Mouse (Mus musculus) gastrocnemius, postnatal 4 days (tissue): Measurements from ENCODE around the gene Nr1h3. TPM values are rescaled to one million over a fixed set of nuclear protein-coding genes. Genes with fewer than 3 reads are reported as not detected.
A peak's percentile ranks its signal among the peaks of the same experiment; 100 is the strongest.

Experiments used
- DNase-seq, 2 experiments: peaks; one replicate each; pipeline ENCODE4 v3.0.0; 2021 to 2022; ENCODE audit warnings: low spot score in 2 of 2, mixed read lengths in 2 of 2
- total RNA-seq, 2 experiments: library from RNA; stranded (reverse); gene quantifications; 2 replicates each; pipeline ENCODE4 v1.2.3; 2021

Nr1h3 gene
- total RNA-seq, 2 experiments from 2014 or later = 2.4 to 4.5 TPM

DNA sequence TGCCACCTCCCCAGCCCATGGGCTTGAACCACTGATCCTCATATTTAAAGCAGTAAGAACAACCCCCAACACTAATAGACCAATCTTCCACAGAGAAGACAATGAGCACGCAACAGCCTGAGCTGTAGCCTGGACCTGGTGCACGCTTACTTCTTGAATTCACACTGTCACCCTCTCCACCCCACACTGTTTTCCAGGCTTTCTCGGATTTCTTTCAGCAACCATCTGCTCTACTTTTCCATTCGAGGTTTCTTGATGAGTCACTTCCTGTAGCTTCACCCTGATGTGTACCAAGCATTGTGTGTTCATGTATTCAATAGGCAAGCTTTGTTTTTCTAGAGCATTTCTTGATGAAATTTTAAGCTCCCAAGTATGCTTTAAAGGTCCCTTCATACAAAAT, 15.2 kb downstream of the Nr1h3 start:
- no peak for DNase-seq

DNA sequence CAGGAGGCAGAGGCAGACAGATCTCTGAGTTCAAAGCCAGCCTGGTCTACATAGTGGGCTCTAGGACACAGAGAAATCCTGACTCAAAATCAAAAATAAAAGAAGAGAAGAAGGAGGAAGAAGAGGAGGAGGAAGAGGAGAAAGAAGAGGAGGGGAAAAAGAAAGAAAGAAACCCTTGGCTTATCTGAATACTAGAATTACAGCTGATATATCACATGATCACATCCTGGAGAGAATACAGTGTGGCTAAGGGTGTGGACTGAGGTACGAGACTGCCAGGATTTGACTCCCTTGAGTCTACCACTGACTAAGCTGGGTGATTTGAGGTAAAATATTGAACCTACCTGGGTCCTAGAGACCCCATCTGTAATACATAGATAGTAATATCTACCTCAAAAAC, 16.4 kb downstream of the Nr1h3 start:
- no peak for DNase-seq

DNA sequence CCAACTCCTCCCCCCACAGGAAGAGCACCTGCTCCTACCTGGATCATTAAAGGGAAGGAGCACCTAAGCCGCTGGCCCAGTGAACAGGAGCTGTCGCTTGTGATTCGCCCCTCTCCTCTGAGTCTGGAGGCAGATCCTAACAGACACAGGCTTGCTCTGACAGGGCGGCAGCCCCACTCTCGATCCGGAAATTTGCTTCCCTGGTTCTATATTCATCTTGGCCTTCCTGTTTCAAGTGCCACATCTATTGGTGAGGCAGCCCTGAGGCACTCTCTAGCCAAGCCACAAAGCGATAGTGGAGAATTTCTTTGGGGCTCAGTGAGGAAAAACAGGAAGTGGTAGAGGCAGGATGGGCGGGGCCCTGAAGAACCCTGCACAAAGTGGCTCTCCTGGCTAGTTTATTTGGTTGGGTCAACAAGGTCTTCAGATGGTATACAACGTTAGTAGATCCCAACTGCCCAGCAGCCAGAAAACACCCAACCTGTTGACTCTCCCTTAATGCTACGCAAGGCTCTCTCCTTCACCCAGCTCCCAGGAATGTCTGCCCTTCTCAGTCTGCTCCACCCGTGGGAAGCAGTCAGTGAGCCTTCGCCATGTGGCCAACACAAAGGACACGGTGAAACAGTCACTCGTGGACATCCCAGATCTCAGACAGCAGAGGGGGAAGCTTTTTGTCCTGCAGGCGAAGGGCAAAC, 18.8 kb downstream of the Nr1h3 start, which contains the start of gene Madd:
Madd (minus strand) TSS at position 127 of the 695 bp plus-strand sequence.
- DNase-seq = no peak

DNA sequence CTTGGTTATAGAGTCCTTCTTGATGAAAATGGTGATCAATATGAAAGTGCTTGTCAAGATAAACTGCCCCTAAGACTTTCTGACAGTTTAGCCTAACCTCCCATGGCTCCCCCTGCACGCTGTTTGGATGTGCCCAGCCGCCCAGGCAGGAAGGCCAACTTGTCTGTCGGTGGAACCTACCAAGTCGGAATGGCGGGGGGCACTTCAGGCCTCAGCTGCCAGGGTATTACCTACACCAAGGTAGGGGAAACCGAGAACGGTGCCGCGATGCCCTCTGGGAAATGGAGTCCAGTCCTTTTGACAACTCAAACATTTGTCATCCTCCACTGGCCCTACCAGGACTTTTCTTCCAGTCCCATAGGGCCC, 19.5 kb downstream of the Nr1h3 start:
- DNase-seq = peak in 1 of 2 experiments; percentile 81

DNA sequence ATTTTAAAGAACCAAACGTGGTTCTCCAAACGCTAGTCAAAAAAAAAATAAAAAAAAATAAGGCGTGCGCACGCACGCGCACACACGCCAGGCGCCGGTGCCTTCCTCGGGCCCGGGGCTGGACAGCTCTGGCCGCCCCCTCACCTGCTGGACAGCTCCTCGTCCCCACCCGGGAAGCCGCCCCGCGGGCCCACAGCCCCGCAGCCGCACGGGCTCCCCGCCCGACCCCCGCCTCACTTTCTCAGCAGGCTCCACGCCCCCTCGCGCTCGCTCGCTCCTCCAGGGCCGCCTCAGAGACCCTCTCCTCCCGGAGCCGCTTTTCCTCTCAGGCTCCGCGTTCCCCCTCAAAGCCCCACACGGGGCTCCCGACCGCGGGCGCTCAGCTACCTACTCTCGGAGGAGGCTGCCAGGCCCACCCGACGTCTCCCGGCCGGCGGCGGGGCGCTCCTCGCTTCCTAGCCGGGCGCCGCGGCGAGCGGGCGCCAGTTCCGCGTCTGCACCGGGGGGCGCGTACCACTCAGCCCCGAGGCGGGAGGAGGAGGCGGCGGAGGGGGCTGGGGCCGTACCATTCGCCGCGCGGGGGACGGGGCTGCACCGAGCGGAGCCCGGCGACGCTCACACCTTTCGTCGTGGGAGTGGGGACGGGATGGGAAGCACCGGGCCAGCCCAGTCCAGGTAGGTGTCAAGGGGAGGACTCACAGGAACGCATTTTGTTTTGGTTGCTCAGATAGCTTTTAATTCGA, 20.1 kb downstream of the Nr1h3 start:
- DNase-seq = peak in 1 of 2 experiments; percentile 65

DNA sequence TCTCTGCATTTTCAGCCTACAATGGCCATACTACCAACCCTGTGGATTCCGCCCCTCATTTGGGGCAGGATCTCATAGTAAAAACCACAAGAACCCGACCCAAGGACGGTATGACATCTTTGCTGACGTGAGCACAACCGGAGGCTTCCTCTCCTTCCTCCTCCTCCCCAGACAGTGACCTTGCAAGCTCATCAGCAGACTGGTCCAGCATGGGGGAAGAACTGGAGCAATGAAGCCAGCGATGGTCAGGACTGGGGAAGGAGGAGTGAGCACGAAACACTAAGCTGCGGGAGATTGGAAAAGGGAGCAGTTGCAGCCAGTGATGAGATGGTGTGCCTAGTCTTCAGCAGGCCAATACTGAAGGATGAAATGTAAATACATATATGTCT, 20.6 kb downstream of the Nr1h3 start:
- DNase-seq = no peak

DNA sequence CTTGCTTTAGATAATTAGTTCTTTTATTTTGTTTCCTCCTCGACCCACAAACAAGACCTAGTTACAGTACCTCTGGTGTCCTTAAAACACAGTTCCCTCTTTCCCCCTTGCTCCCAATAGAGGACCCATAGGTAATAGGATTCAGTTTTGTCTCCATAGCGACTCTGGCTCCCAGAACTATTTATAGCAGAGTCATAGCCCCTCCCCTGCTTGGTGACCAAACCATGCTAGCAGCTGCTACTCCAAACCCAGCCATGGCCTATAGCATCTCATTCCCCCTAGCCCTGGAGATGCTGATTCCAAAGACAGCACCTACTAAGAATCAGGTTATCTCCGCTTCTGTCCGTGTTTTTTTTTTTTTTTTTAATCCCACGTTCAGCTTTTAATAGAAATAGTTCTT, 21.9 kb downstream of the Nr1h3 start:
- DNase-seq = no peak

DNA sequence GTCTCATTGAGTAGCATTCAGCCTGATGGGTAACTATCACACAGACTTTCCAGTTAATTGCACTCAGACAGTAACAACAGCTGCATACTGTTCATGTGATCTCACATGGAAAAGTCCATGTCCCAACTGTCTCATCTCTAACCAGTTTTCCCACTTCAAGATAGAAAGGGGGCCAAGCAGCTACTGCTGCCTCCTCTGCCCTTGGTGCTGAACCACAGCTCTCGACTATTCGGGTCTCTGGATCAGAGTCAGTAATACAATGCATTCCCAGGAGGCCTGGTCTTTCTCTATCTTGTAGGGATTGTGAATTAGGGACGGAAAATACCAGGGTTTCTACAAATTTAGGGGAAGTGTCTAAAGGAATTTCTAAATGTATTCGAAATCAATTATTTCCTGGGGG, 22.8 kb downstream of the Nr1h3 start:
- no peak for DNase-seq

DNA sequence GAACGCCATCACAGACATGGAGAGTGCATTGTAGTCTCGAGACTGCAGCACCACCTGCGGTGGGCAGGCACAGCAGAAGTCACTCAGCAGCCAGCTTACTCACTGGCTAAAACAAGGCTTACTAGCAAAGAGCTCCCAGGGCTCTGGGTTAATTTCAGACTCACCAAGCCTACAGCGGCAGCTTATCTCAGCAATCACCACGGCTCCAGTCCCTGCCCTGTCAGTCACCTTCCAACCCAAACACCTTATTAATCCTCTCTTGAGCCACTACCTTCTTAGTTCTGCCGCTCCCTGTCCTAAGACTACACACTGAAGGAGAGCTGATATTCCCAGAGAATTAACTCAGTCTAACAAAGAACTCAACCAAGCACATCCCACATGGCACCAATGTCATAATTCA, 26.4 kb downstream of the Nr1h3 start:
- DNase-seq = no peak

DNA sequence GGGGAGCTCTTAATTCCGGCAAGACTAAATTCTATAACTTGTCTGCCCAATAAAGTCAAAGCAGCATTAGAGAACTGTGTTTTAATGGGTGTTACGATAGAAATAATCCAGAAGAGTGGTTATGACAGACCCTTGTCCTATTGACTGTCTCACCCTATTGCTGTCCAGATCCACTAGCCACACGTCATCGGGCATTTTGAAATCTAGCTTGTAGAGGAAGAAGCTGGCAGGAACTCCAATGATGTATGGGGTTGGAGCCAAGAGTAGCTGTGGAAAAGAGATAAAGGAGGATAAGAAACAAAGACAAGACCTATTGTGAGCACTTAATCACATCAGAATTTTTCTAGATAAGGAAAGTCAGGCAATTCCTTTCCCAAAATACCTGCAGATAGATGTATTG, 27.1 kb downstream of the Nr1h3 start:
- DNase-seq = no peak

DNA sequence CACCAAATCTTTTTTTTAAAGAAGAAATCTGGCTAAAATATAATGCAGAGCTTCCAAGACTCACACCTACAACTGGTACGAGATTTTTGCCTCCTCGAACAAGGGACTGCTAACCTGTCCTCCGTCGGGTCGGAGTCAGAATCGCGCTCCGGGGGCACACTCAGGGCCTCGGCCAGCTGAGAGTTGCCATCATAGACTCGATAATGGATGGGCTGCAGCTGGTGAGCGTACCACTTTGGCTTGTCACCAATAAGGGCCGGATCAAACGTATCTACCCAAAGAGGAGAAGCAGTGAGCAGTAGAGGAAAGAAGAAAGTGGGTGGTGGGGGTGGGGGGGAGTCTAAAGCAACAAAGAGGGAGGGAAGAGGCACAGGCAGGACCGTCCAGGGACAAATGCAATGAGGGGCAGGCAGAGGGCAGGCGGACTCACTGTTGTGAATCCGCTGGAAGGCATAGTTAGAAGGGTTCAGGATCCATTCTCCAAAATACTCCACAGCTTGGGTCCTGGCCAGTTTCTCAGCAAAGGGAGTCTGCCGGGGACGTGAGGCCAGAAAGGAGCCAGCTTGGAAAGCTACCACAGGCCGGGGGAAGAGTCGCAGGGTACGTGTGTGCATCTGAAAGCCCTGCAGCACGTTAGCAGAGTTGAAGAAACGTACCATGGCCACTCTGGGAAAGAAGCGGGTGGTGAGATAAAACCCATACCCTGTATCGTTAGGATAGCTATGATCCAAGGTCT, 32.9 kb downstream of the Nr1h3 start:
- DNase-seq = no peak

DNA sequence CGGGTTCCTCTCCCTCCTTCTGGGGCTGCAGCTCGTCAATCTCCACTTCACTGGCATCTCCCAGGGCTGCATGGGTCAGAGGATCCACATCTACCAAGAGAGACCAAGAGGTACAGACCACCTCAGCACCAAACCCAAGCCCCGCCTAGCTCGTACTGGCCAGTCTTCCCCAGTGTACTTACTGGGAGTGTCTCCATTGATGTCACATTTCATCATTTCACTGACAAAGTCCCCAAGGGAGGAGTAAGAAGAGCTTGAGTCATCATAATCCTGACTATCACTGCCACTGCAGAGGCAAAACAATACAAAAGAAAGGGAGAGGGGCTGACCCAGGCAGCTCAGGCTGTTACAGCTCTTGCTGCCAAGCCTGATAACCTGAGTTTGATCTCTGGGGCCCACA, 35.0 kb downstream of the Nr1h3 start:
- no peak for DNase-seq

DNA sequence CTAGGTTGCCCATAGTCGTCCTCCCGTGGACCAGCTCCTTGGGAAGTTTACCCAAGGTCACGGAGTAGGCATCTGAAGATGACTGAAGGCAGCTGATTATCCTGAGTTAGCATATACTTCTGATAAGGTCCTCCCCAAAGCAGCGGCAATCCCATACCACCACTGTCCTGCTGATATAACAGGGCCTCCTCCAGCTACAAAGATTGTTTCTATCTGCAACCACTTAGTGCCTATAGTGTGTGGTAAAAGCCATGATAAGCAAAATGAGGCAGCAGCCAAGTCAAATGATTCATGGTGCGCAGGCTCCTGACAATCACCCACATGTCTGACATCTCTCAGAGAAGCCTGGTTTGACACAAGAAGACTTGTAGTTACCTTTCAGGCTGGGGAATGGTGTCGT, 37.6 kb downstream of the Nr1h3 start:
- DNase-seq = no peak

DNA sequence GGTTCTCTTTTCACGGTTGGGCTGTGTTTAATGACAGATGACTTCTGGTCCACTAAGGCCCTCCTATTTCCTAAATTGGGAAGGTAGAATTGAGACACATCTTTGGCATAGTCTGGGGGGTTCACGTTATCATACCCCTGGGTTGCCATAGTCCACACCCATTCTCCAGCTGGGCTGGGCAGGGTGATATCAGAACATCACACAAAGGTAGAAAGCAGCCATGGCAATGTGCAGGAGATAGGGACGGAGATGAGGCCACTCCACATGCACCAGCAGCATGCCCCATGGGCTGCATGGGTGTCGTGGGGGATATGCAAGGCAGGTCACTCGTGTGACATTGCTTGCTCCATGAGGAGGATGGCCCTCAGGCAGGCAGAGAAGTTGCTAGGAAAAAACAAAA, 39.1 kb downstream of the Nr1h3 start:
- no peak for DNase-seq

DNA sequence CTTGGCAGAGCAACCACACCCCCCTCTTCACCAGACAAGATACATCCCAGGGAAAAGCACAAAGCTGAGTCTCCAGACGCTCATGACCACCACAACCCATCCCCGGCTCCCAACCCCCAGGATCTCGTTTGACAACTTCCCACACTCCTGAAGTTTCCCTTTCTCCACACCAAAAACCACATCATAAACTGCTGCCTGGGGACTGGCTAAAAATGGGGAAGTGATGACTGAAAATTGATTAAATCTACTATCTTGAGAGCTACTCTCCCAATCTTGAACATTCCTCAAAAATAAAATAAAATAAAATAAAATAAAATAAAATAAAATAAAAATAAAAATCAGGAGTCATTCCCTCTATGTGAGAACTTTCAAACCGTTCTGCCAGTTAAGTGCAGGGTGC, 39.7 kb downstream of the Nr1h3 start:
- DNase-seq = no peak

DNA sequence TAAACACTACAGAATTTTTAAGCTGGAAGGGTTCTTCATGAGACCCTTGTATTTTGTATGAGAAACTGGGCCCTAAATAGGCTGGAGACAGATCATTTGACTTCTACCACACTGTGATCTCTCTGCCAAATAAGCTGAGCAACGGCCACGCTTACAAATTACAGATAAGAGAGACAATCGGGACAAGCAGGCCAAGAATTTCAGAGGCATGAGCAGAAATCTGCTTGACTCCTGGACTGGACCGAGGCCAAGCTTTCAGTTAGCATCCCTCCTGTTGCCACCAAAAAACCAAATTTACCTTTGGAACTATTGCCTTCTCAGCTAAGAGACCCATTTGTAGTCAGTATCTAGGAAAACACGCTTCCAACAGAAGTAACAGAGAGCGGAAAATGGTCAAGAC, 42.0 kb downstream of the Nr1h3 start:
- DNase-seq = no peak

DNA sequence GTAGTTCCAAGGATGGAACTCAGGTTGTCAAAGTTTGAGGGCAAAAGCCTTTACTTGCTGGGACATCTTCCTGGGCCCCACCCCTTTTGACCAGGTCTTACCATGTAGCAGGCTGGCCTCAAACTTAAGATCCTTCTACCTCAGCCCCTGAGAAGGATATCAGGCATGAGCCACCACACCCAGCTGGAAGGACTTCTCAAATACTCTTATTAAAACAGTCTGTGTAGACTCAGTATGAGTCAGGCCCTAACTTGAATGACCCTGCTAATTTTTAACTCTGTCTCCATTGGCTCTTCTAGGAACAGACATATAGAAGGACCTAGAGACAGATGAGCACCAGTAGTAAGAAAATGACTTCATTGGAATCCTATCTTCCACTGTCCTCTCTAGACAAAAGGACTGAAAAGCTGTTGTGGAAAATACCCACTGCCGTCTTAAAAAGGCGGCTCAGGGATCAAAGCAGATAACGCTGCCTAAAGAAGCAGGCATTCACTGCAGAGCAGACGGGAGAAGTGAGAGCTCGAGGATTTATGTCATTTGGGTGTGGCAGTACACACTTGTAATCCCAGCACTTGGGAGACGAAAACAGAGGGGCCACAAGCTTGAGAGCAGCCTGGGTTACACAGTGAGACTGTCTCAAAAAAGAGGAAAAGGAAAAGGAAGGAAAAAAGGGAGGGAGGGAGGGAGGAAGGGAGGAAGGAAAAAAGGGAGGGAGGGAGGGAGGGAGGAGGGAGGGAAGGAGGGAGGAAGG, 45.5 kb downstream of the Nr1h3 start:
- DNase-seq = no peak

DNA sequence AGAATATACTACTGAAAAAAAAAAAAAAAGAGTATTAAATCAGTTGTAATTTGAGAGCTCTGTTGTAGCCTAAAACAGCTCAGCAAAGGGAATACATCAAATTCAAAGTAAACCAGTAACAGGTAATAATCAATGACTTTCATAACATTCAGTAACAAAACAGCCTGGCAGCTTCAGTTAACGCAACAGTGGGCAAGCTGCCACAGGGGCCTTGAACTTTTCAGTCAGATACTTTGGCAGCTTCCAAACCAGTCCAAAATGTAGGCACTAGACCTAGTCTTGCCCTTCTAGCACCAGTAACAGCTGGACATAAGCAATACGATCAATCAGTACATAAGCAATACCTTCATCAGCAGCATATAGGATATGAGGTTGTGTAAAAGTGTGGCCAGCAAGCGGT, 48.5 kb downstream of the Nr1h3 start:
- DNase-seq = no peak

DNA sequence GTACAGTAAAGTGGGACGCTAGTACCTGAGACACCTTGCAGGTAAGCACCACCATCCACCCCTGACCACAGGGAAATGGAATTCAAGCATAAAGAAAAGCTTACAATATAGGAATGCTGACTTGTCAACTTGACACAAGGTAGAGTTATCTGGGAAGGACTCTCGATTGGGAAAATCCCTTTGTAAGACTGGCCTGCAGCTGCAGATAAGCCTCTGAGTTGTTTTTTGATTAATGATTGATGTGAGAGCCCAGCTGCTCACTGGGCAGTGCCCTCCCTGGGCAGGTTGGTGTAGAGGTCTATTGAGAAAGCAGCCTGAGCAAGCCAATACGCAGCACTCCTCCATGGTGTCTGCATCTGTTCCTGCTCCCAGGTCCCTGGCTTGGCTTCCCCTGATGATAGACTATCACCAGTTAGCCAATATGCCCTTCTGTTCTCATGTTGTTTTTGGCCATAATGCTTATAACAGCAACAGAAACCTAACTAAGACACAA, 49.7 kb downstream of the Nr1h3 start:
- DNase-seq = no peak

DNA sequence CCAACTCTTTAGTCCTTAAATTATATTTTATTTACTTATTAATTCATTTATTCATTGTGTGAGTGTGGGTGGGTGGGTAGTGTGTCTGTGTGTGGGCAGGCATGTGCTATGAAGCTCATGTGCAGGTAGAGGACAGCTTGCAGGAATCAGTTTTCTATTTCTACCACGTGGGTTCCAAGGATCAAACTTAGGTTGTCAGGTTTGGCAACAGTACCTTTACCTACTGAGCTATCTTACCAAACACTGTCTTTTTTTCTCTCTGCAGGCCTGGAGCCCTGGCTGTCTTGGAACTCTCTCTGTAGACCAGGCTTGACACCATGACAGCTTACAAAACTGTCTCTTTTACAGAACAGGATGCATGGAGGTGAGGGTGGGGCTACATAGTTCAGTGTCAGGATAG, 51.3 kb downstream of the Nr1h3 start:
- DNase-seq = no peak

DNA sequence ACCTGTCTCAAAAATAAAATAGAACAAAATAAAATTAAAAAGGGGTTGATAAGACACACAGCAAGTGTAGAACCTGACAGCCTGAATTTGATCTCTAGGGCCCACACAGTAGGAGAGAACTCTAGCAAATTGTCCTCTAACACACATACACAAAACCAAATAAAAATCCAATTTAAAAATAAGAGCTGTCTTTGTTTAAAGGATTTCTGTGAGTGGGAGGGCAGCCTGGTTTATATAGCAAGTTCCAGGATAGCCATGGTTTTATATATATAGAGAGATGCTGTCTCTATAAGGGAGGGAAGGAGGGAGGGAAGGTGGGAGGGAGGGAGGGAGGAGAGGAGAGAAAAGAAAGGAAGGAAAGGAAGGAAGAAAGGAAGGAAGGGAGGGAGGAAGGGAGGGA, 54.5 kb downstream of the Nr1h3 start:
- no peak for DNase-seq
